In the genomic region with DNA sequence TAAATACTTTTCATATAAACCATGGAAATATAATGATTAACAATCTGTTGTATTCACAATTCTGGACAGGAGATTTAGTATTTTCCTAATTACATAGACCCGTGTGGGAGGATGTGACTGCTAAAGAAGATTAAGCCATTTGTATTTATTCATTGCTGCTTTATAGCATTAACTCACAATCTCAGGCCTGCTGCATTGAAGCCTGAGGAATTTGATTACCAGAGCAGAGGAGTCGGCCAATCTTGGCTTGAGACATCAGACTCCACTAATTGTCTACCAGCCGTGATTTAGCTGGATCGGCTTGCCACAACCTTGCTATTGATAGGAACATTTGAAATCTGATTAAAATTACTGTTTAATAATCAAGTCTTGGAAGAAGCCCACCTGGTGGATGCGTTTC, we compare ENCODE assay signal across 17 mouse cellular contexts.
"Had no signal": no experiment of that assay in that cellular context is flagged by ENCODE, and none has a peak within 500 bp of the region (broad histone marks: within the 10 kb centered on the region; RNA-seq: fewer than 3 reads in every experiment).

No protein-coding gene starts in this region.

- H3K4me3 ChIP-seq: midbrain, embryonic 10.5 days; midbrain, embryonic 12.5 days; midbrain, embryonic 15.5 days; myocyte; neural tube, embryonic 13.5 days; neural tube, embryonic 15.5 days had no signal

- ATAC-seq: midbrain, embryonic 15.5 days had no signal

- H3K9ac ChIP-seq: lung, embryonic 14.5 days; midbrain, embryonic 12.5 days; midbrain, embryonic 15.5 days; neural tube, embryonic 13.5 days; neural tube, embryonic 15.5 days had no signal

- H3K4me2 ChIP-seq: lung, embryonic 14.5 days; midbrain, embryonic 12.5 days; midbrain, embryonic 15.5 days; neural tube, embryonic 13.5 days; neural tube, embryonic 15.5 days had no signal

- H3K27ac ChIP-seq: midbrain, embryonic 10.5 days; midbrain, embryonic 12.5 days; midbrain, embryonic 15.5 days; neural tube, embryonic 13.5 days; neural tube, embryonic 15.5 days had no signal

- H3K27me3 ChIP-seq: midbrain, embryonic 15.5 days; neural tube, embryonic 13.5 days; neural tube, embryonic 15.5 days had no signal

- H3K36me3 ChIP-seq: midbrain, embryonic 10.5 days; midbrain, embryonic 12.5 days; midbrain, embryonic 15.5 days; neural tube, embryonic 13.5 days; neural tube, embryonic 15.5 days had no signal

- H3K4me1 ChIP-seq: neural tube, embryonic 15.5 days had no signal

- H3K9me3 ChIP-seq: midbrain, embryonic 10.5 days; midbrain, embryonic 12.5 days; midbrain, embryonic 15.5 days; neural tube, embryonic 13.5 days; neural tube, embryonic 15.5 days had no signal

- DNase-seq: lung, adult 18-20 months; lung, embryonic 14.5 days; lung, postnatal 10 days; lung, postnatal 4 days; right cerebral cortex, adult 18-20 months; right cerebral cortex, postnatal 25 days; right cerebral cortex, postnatal 4 days; spleen, adult 18-20 months; thymus, adult 18-20 months; thymus, postnatal 14 days; thymus, postnatal 36 days had no signal
